Mouse (Mus musculus) midbrain, embryonic 15.5 days (tissue): ENCODE data around the gene Gm8257. TPM values are rescaled to one million over a fixed set of nuclear protein-coding genes. Genes with fewer than 3 reads are reported as not detected.
"Not testable (repeated sequence)": the region's sequence is repeated elsewhere in the genome, so short reads cannot be mapped to it uniquely, and the experiment has no call there.

ENCODE experiments used
- ATAC-seq: fragments of 200-750 bp; cut with Nextera tagmentation; replicated peaks from 2 replicates; pipeline ENCODE4 v1.8.0; 2017; ENCODE audit warnings: moderate TSS enrichment
- H3K27ac ChIP-seq: fragments of 300-500 bp; sonication (generic); 2 replicates; pipeline ENCODE4 v1.5.1; 2015; ENCODE audit warnings: mild to moderate bottlenecking, inconsistent platforms
- H3K27me3 ChIP-seq: fragments of 300-500 bp; sonication (generic); replicated peaks from 2 replicates; pipeline ENCODE4 v1.6.1; 2015; ENCODE audit warnings: inconsistent platforms
- H3K36me3 ChIP-seq: fragments of 300-500 bp; sonication (generic); replicated peaks from 2 replicates; pipeline ENCODE4 v1.6.1; 2015; ENCODE audit warnings: inconsistent platforms
- H3K4me1 ChIP-seq: fragments of 300-500 bp; sonication (generic); 2 replicates; pipeline ENCODE4 v1.6.1; 2015; ENCODE audit warnings: inconsistent platforms
- H3K4me2 ChIP-seq: fragments of 300-500 bp; sonication (generic); 2 replicates; pipeline ENCODE4 v1.6.1; 2015; ENCODE audit warnings: inconsistent platforms, mild to moderate bottlenecking, moderate library complexity
- H3K4me3 ChIP-seq: fragments of 300-500 bp; sonication (generic); 2 replicates; pipeline ENCODE4 v1.5.1; 2015; ENCODE audit warnings: mild to moderate bottlenecking, inconsistent platforms
- H3K9ac ChIP-seq: fragments of 300-500 bp; sonication (generic); 2 replicates; pipeline ENCODE4 v1.6.1; 2015; ENCODE audit warnings: mild to moderate bottlenecking, inconsistent platforms
- H3K9me3 ChIP-seq: fragments of 300-500 bp; sonication (generic); 2 replicates; pipeline ENCODE4 v1.6.1; 2016; ENCODE audit warnings: inconsistent platforms
- WGBS: fragments of 180-500 bp; shearing (Covaris S2); methylation state at CpG from one replicate; pipeline ENCODE4 v1.1.7; 2015; ENCODE audit warnings: mixed read lengths; 5-methylcytosine and 5-hydroxymethylcytosine counted together
- polyA plus RNA-seq: library from polyadenylated mRNA; unstranded; fragments of >200 nt; fragmentation: Nextera tagmentation; extraction: Ambion mirVana; gene quantifications from 2 replicates; pipeline ENCODE4 v1.2.1, GENCODE M21; 2015

Gm8257 gene
- polyA plus RNA-seq: not detected in 2 replicates

DNA sequence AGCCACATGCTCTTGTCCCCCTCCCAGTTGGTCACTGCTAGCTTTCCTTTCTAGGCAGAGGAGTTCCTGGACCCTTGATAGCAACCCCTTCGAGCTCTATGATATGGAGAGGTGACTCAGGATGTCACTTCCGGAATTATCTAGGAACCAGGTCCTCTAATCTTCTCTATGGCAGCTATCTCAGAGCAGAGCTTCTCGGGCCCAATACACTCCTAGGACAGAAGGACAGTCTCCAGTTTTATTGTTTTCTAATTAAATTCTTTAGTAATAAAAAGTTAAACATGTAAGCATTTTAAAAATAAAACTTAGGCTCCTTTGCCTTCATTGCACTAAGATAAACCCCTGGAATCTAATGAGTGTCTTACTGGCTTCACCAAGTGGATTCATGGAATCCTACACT, at the start of gene Gm8257:
Gene Gm8257 (minus strand): TSS at position 101 of the 400 bp plus-strand sequence.
- not testable (repeated sequence) for H3K4me2 ChIP-seq, H3K27ac ChIP-seq, H3K4me3 ChIP-seq, H3K9me3 ChIP-seq, H3K27me3 ChIP-seq, H3K4me1 ChIP-seq, H3K36me3 ChIP-seq, ATAC-seq, H3K9ac ChIP-seq
- WGBS: 83% methylated on average over 3 of the region's 3 CpGs

DNA sequence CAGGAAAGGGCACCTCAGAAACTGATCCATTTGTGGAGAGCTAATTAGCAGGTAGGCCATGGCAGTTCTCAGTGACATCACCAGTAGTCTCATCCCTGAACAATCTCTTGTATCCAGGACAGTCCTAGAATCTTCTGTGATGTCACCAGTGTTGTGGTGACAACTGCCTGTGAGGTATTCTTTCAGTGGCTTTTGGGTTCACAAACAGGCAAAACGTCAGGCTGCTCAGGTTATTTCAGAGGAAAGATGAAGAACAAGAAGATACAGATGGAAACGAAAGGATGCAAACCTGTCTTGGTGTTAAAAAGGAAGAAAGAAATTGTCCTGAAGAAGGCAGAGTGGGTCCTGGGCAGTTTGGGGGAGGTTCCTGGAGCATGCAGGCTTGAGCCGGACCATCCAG, 44.0 kb upstream of the Gm8257 start, which contains the start of gene Gm8267:
Gene Gm8267 (minus strand): TSS at position 101 of the 400 bp plus-strand sequence.
- Histone ChIP-seq H3K27ac (no peak within 1 kb of the TSS), H3K9ac (no peak within 1 kb of the TSS), H3K9me3 (no peaks in the 10 kb centered on the region), H3K4me2 (no peak within 1 kb of the TSS), H3K27me3 (no peaks in the 10 kb centered on the region), H3K4me1 (no peaks in the 10 kb centered on the region), H3K4me3 (no peak within 1 kb of the TSS), H3K36me3 (no peaks in the 10 kb centered on the region)
- ATAC-seq: no peak
- 85% methylated on average over 3 of the region's 3 CpGs for WGBS

DNA sequence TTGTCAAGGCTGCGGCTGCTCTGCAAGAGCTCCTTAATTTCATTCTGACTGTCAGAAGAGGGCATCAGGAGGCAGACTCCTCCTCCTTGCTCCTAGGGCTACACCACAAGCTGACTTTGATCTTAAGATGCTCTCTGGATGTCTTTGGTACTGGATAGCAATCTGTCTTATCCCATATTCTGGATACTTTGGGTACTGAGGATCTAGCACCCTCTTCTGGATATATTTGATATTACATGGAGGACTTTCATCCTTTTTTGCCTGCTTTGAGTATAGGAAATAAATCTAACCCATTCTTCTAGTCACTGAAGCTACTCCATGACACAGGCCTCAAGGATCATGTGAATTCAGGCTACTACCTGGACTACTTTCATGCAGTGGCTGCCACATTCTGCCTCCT, 36.5 kb upstream of the Gm8257 start:
- H3K27ac ChIP-seq, ATAC-seq, H3K27me3 ChIP-seq, H3K4me3 ChIP-seq, H3K36me3 ChIP-seq, H3K4me2 ChIP-seq, H3K4me1 ChIP-seq, H3K9me3 ChIP-seq, H3K9ac ChIP-seq: not testable (repeated sequence)
- WGBS: 67% methylated on average over 1 of the region's 1 CpGs

DNA sequence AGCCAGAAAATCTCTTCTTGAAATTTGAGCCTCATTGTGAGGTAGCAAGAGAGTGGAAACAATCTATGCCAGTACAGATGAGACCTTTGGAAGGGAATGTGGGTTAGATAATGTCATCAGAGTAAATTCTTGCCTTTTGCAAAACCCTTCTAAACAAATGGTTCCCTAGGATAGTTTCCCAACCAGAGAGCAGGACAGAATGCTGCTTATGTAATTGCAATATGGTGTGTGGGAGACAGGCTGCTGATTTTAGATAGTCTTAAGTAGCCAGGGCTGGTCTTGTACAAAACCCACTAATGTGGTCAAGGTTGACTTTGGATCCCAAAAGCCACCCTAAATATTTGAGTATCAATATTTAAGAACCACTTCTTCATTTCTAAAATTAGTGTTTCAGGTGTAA, 24.5 kb upstream of the Gm8257 start:
- not testable (repeated sequence) for H3K4me2 ChIP-seq, H3K9me3 ChIP-seq, H3K4me1 ChIP-seq, H3K27ac ChIP-seq, H3K36me3 ChIP-seq, ATAC-seq, H3K27me3 ChIP-seq, H3K9ac ChIP-seq, H3K4me3 ChIP-seq

DNA sequence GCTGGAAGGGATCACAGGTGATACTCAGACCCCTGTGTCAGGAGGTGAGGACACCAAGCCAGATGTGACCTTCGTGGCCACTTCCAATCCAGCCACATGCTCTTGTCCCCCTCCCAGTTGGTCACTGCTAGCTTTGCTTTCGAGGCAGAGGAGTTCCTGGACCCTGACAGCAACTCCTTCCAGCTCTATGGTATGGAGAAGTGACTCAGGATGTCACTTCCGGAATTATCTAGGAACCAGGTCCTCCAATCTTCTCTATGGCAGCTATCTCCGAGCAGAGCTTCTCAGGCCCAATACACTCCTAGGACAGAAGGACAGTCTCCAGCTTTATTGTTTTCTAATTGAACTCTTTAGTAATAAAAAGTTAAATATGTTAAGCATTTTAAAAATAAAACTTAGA, 78.5 kb downstream of the Gm8257 start, which contains the start of gene Gm5624:
Gene Gm5624 (minus strand): TSS at position 202 of the 400 bp plus-strand sequence.
- H3K9ac ChIP-seq, H3K27me3 ChIP-seq, H3K9me3 ChIP-seq, H3K4me3 ChIP-seq, H3K4me2 ChIP-seq, H3K36me3 ChIP-seq, ATAC-seq, H3K4me1 ChIP-seq, H3K27ac ChIP-seq: not testable (repeated sequence)
- WGBS: 74% methylated on average over 4 of the region's 4 CpGs

Other genes with a start within 250 kb of the Gm8257 start
- not detected in 2 replicates for gene BC061237, start 214.0 kb downstream of the Gm8257 start, polyA plus RNA-seq
- gene Gm17093, start 188.2 kb downstream of the Gm8257 start, polyA plus RNA-seq: not detected in 2 replicates
- gene Gm8247, start 123.3 kb downstream of the Gm8257 start, polyA plus RNA-seq: not detected in 2 replicates
- gene Gm5624, start 78.5 kb downstream of the Gm8257 start, polyA plus RNA-seq: not detected in 2 replicates
- not detected in 2 replicates for gene Gm8267, start 43.9 kb upstream of the Gm8257 start, polyA plus RNA-seq
- 0.43 and 0.52 TPM in 2 replicates for gene Ptgdr, start 152.9 kb upstream of the Gm8257 start, polyA plus RNA-seq